Mouse (Mus musculus): ENCODE results near the gene Lrrc51. TPM values are rescaled to one million over a fixed set of nuclear protein-coding genes. Genes with fewer than 3 reads are reported as not detected.

The Lrrc51 gene
- total and polyA plus RNA-seq, 3 experiments = 4.9 to 6.6 (median 5.6) TPM

DNA sequence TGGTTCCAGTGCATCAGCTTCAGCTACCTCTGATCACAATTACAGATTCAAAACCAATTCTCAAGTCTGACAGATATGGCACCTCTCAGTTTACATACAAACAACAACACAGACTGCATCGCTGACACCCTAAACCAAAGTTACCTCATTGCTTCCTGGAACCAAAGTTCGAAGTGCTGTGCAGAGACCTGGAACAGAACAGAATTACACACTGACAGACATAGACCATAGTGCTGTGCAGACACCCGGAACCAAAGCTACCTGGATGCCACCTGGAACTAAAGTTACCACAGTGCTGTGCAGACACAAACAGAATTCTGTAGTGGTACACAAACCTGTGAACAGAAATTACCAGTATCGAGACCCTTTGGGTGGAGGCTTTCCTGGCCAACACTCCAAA is 6.1 kb upstream of the Lrrc51 start:
- dilution Hi-C loops (cut with MboI; ENCODE audit: extremely low pct_ligation_motif_present, extremely low pct_unique_long_range_greater_than_20kb, low sequenced_read_pairs) (no loop called here), in situ Hi-C loops (cut with MboI; ENCODE audit: low pct_ligation_motif_present, low pct_unique_long_range_greater_than_20kb, low sequenced_read_pairs) (no loop called here)
- H3K9ac ChIP-seq (ENCODE audit: insufficient read depth, low read depth) = no peak overlapping the region
- H3K4me3 ChIP-seq (replicated peaks in 1 of 3; ENCODE audit: low read depth in 2 of 3, low read length in 2 of 3, poor library complexity in 1 of 3) = no peak overlapping the region
- peaks cover 0 to 31% of the 10 kb centered on the region in 2 experiments for H3K36me3 ChIP-seq (replicated peaks in 1 of 2; ENCODE audit: control insufficient read depth in 1 of 2, insufficient read depth in 1 of 2, low read length in 1 of 2)
- H3K4me1 ChIP-seq (ENCODE audit: control insufficient read depth in 1 of 2, insufficient read depth in 2 of 2) = peaks cover 2 to 17% of the 10 kb centered on the region in 2 experiments; a peak in 3 of 4 replicates
- H3K27ac ChIP-seq (ENCODE audit: insufficient read depth, low read depth) = no peak overlapping the region
- no peaks in the 10 kb centered on the region for H3K9me3 ChIP-seq (replicated peaks; ENCODE audit: low read length)
- H3K79me2 ChIP-seq (replicated peaks; ENCODE audit: control insufficient read depth, extremely low read depth, insufficient read depth, poor library complexity, severe bottlenecking) = peaks cover 20% of the 10 kb centered on the region
- no peak for DNase-seq (ENCODE audit: extremely low read depth)
- H3K27me3 ChIP-seq (replicated peaks) = no peaks in the 10 kb centered on the region
- H3K4me2 ChIP-seq (ENCODE audit: insufficient read depth, low read depth, poor library complexity, severe bottlenecking) = no peak overlapping the region
- TF ChIP-seq E2F4 (IDR thresholded peaks at IDR 0.05; ENCODE audit: insufficient replicate concordance, low read depth, low read length) = no peak
- no peak for TF ChIP-seq EP300 (IDR thresholded peaks at IDR 0.05; ENCODE audit: low read length)

DNA sequence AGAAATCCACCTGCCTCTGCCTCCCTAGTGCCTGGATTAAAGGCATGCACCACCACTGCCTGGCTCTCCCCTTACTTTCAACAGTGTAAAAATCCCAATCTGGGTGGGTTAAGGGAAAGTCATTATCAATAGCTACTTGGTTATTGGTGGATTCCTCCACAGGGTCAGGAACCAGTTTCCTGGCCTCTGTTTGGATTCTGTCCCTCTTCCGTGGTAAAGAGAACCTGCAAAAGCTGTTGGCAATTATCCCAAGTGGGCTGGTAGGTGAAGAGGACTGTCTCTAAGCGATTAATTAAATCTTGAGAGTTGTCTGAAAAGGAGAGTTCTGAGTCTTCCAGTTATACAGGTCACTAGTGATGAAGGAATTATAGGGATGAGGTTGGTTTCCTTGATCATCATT is 4.7 kb upstream of the Lrrc51 start:
- H3K36me3 ChIP-seq (replicated peaks in 1 of 2; ENCODE audit: control insufficient read depth in 1 of 2, insufficient read depth in 1 of 2, low read length in 1 of 2) = peaks cover 0 to 31% of the 10 kb centered on the region in 2 experiments
- no peak for DNase-seq (ENCODE audit: extremely low read depth)

GRCm38 (mm10) chr7:101937569-101937968 is 3.9 kb upstream of the Lrrc51 start:
- Histone ChIP-seq H3K9ac (ENCODE audit: insufficient read depth, low read depth) (no peak overlapping the region), H3K4me3 (replicated peaks in 1 of 3; ENCODE audit: low read depth in 2 of 3, low read length in 2 of 3, poor library complexity in 1 of 3) (no peak overlapping the region), H3K27ac (ENCODE audit: insufficient read depth, low read depth) (no peak overlapping the region), H3K27me3 (replicated peaks) (no peaks in the 10 kb centered on the region), H3K4me2 (ENCODE audit: insufficient read depth, low read depth, poor library complexity, severe bottlenecking) (no peak overlapping the region), H3K9me3 (replicated peaks; ENCODE audit: low read length) (no peaks in the 10 kb centered on the region), H3K36me3 (replicated peaks in 1 of 2; ENCODE audit: control insufficient read depth in 1 of 2, insufficient read depth in 1 of 2, low read length in 1 of 2) (peaks cover 0 to 31% of the 10 kb centered on the region in 2 experiments), H3K79me2 (replicated peaks; ENCODE audit: control insufficient read depth, extremely low read depth, insufficient read depth, poor library complexity, severe bottlenecking) (peaks cover 31% of the 10 kb centered on the region), H3K4me1 (ENCODE audit: control insufficient read depth in 1 of 2, insufficient read depth in 2 of 2) (peaks cover 3 to 20% of the 10 kb centered on the region in 2 experiments; a peak in 3 of 4 replicates)
- no peak for DNase-seq (ENCODE audit: extremely low read depth)
- dilution Hi-C loops (cut with MboI; ENCODE audit: extremely low pct_ligation_motif_present, extremely low pct_unique_long_range_greater_than_20kb, low sequenced_read_pairs) (no loop called here), in situ Hi-C loops (cut with MboI; ENCODE audit: low pct_ligation_motif_present, low pct_unique_long_range_greater_than_20kb, low sequenced_read_pairs) (no loop called here)
- TF ChIP-seq RAD21 (IDR thresholded peaks at IDR 0.05; ENCODE audit: low read depth, low read length) (no peak), SIN3A (IDR thresholded peaks at IDR 0.05; ENCODE audit: low read length) (no peak), MEF2A (IDR thresholded peaks at IDR 0.05; ENCODE audit: borderline replicate concordance, low read depth, low read length) (no peak)

More for the DNA sequence above, 4.7 kb upstream of the Lrrc51 start:
- H3K9ac ChIP-seq (ENCODE audit: insufficient read depth, low read depth) = no peak overlapping the region
- in situ Hi-C loops (cut with MboI; ENCODE audit: low pct_ligation_motif_present, low pct_unique_long_range_greater_than_20kb, low sequenced_read_pairs) (no loop called here), dilution Hi-C loops (cut with MboI; ENCODE audit: extremely low pct_ligation_motif_present, extremely low pct_unique_long_range_greater_than_20kb, low sequenced_read_pairs) (no loop called here)
- H3K27ac ChIP-seq (ENCODE audit: insufficient read depth, low read depth) = no peak overlapping the region
- no peaks in the 10 kb centered on the region for H3K9me3 ChIP-seq (replicated peaks; ENCODE audit: low read length)
- H3K4me1 ChIP-seq (ENCODE audit: control insufficient read depth in 1 of 2, insufficient read depth in 2 of 2) = peaks cover 2 to 17% of the 10 kb centered on the region in 2 experiments; a peak in 3 of 4 replicates
- peaks cover 28% of the 10 kb centered on the region for H3K79me2 ChIP-seq (replicated peaks; ENCODE audit: control insufficient read depth, extremely low read depth, insufficient read depth, poor library complexity, severe bottlenecking)
- H3K27me3 ChIP-seq (replicated peaks) = no peaks in the 10 kb centered on the region
- H3K4me3 ChIP-seq (replicated peaks in 1 of 3; ENCODE audit: low read depth in 2 of 3, low read length in 2 of 3, poor library complexity in 1 of 3) = no peak overlapping the region
- TF ChIP-seq POLR2AphosphoS2 (IDR thresholded peaks at IDR 0.05; ENCODE audit: low read depth, low read length) (no peak), CHD2 (IDR thresholded peaks at IDR 0.05; ENCODE audit: low read length) (no peak), MAZ (IDR thresholded peaks at IDR 0.05; ENCODE audit: low read depth, low read length) (no peak), ZKSCAN1 (IDR thresholded peaks at IDR 0.05; ENCODE audit: borderline replicate concordance, low read depth, low read length) (no peak), NELFE (IDR thresholded peaks at IDR 0.05; ENCODE audit: low read depth, low read length) (no peak), MEF2A (IDR thresholded peaks at IDR 0.05; ENCODE audit: borderline replicate concordance, low read depth, low read length) (no peak), IRF4 (IDR thresholded peaks at IDR 0.05; ENCODE audit: low read depth, low read length) (no peak), BHLHE40 (IDR thresholded peaks at IDR 0.05; ENCODE audit: low read depth, low read length) (no peak), MAX (IDR thresholded peaks at IDR 0.05; ENCODE audit: low read length) (no peak), TCF12 (IDR thresholded peaks at IDR 0.05; ENCODE audit: low read depth, low read length) (no peak), ZNF384 (IDR thresholded peaks at IDR 0.05; ENCODE audit: low read depth, low read length) (no peak), GABPA (IDR thresholded peaks at IDR 0.05; ENCODE audit: insufficient replicate concordance, low read depth, low read length) (no peak), SMC3 (IDR thresholded peaks at IDR 0.05; ENCODE audit: low read depth, low read length) (no peak), MAFK (IDR thresholded peaks at IDR 0.05; ENCODE audit: insufficient replicate concordance, low read length) (no peak), HCFC1 (IDR thresholded peaks at IDR 0.05; ENCODE audit: low read depth, low read length) (no peak), JUN (IDR thresholded peaks at IDR 0.05; ENCODE audit: insufficient read depth, low read depth, low read length) (no peak), JUND (conservative IDR thresholded peaks at IDR 0.05; ENCODE audit: low read depth, low read length) (no peak), UBTF (IDR thresholded peaks at IDR 0.05; ENCODE audit: low read depth, low read length) (no peak), MXI1 (IDR thresholded peaks at IDR 0.05; ENCODE audit: low read depth, low read length) (no peak), SIN3A (IDR thresholded peaks at IDR 0.05; ENCODE audit: low read length) (no peak)
- H3K4me2 ChIP-seq (ENCODE audit: insufficient read depth, low read depth, poor library complexity, severe bottlenecking) = no peak overlapping the region

Data from CH12.LX (cell line).